Mouse (Mus musculus) kidney, adult 2 months (tissue): ENCODE data around the gene Gnb1.

Experiments used
- CTCF ChIP-seq: fragments of 200-500 bp; conservative IDR thresholded peaks from 2 replicates; pipeline ENCODE4 v1.5.1; 2011; ENCODE audit warnings: low read depth, mild to moderate bottlenecking, control low read depth, low read length, moderate library complexity, mixed read lengths; ENCODE audit not compliant: insufficient read depth, insufficient read length
- POLR2A ChIP-seq: fragments of 200-500 bp; IDR thresholded peaks from one replicate; pipeline ENCODE4 v1.6.1; 2011; ENCODE audit warnings: low read depth, low read length, control low read depth

DNA sequence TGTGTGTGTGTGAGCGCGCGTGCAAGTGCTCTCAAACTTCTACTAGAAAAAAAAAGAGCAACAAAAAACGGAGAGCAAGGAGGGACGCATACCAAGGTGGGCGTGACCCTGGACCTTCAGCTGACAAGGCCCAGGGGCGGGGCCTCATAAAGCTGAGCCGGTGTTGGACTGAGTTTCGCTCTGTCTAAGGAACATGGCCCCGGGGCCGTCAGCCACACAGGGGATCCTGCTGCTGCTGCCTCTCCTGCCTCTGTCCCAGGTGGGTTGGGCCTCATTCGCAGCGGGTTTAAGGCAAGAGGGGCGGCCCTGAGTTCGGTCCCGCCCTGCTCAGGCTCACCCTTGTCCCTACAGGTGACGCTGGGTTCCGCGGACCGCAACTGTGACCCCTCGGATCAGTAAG is 22.2 kb upstream of the Gnb1 start, which contains the start of gene Tmem52:
- TF ChIP-seq CTCF = no peak
- TF ChIP-seq POLR2A = no peak
